Mouse (Mus musculus): ENCODE measurements around the gene Igdcc3. TPM values are rescaled to one million over a fixed set of nuclear protein-coding genes. Genes with fewer than 3 reads are reported as not detected.

Gene Igdcc3
- polyA plus RNA-seq, 2 experiments, result 1.1 to 1.2 TPM

- Histone ChIP-seq H3K9me3 (ENCODE audit: control insufficient read depth, low read length) (no peaks in the 10 kb centered on the region; the same call in 1 of the 2 replicates), H3K27ac (replicated peaks; ENCODE audit: low read depth, low read length) (peak overlapping the region; percentile 86)
Observed at GRCm38 (mm10) chr9:65102377-65103172, 38.4 kb upstream of the Igdcc3 start.

GRCm38 (mm10) chr9:65103173-65103752 is 37.7 kb upstream of the Igdcc3 start:
- H3K27me3 ChIP-seq (ENCODE audit: control insufficient read depth, insufficient read depth, low read length), result no peaks in the 10 kb centered on the region
- no peaks in the 10 kb centered on the region; the same call in 1 of the 2 replicates for H3K9me3 ChIP-seq (ENCODE audit: control insufficient read depth, low read length)
- peaks cover 18% of the 10 kb centered on the region for H3K4me1 ChIP-seq (ENCODE audit: control insufficient read depth, insufficient read depth, low read length)
- ATAC-seq (ENCODE audit: low FRiP score, low read depth), result no peak
- H3K9ac ChIP-seq (ENCODE audit: low read depth, low read length, severe bottlenecking), result peak overlapping the region; percentile 80
- H3K4me2 ChIP-seq (replicated peaks; ENCODE audit: low read depth, low read length, severe bottlenecking), result peak overlapping the region; percentile 92
- peak overlapping the region; percentile 86; the same call in 1 of the 2 replicates for H3K27ac ChIP-seq (replicated peaks; ENCODE audit: low read depth, low read length)
- H3K36me3 ChIP-seq (ENCODE audit: control insufficient read depth, insufficient read depth, low read length), result no peaks in the 10 kb centered on the region
- 28% methylated on average over 8 of the region's 8 CpGs for WGBS
- no peak for DNase-seq (ENCODE audit: low spot score)
- TF ChIP-seq POLR2A (IDR thresholded peaks at IDR 0.05; ENCODE audit: borderline replicate concordance, extremely low read depth, insufficient read depth, insufficient read length), result no peak
- H3K4me3 ChIP-seq (replicated peaks; ENCODE audit: low read length), result peak overlapping the region; percentile 86

More at GRCm38 (mm10) chr9:65102377-65103172, 38.4 kb upstream of the Igdcc3 start:
- DNase-seq (ENCODE audit: low spot score) (peak; percentile 85), ATAC-seq (ENCODE audit: low FRiP score, low read depth) (peak; percentile 83)
- Histone ChIP-seq H3K4me3 (replicated peaks; ENCODE audit: low read length) (peak overlapping the region; percentile 86), H3K9ac (ENCODE audit: low read depth, low read length, severe bottlenecking) (peak overlapping the region; percentile 80), H3K4me2 (replicated peaks; ENCODE audit: low read depth, low read length, severe bottlenecking) (peak overlapping the region; percentile 92), H3K4me1 (ENCODE audit: control insufficient read depth, insufficient read depth, low read length) (peaks cover 18% of the 10 kb centered on the region), H3K27me3 (ENCODE audit: control insufficient read depth, insufficient read depth, low read length) (no peaks in the 10 kb centered on the region), H3K36me3 (ENCODE audit: control insufficient read depth, insufficient read depth, low read length) (no peaks in the 10 kb centered on the region)
- no peak for TF ChIP-seq POLR2A (IDR thresholded peaks at IDR 0.05; ENCODE audit: borderline replicate concordance, extremely low read depth, insufficient read depth, insufficient read length)
- WGBS, result 2% methylated on average over 31 of the region's 36 CpGs

GRCm38 (mm10) chr9:65106821-65107220 is 34.2 kb upstream of the Igdcc3 start:
- DNase-seq (ENCODE audit: low spot score) (no peak), ATAC-seq (ENCODE audit: low FRiP score, low read depth) (no peak)
- 78% methylated on average over 4 of the region's 4 CpGs for WGBS
- no peak overlapping the region for H3K9ac ChIP-seq (ENCODE audit: low read depth, low read length, severe bottlenecking)
- no peak overlapping the region for H3K27ac ChIP-seq (replicated peaks; ENCODE audit: low read depth, low read length)
- no peak overlapping the region for H3K4me2 ChIP-seq (replicated peaks; ENCODE audit: low read depth, low read length, severe bottlenecking)
- H3K4me1 ChIP-seq (ENCODE audit: control insufficient read depth, insufficient read depth, low read length), result peaks cover 25% of the 10 kb centered on the region
- no peak for TF ChIP-seq POLR2A (IDR thresholded peaks at IDR 0.05; ENCODE audit: borderline replicate concordance, extremely low read depth, insufficient read depth, insufficient read length)
- H3K36me3 ChIP-seq (ENCODE audit: control insufficient read depth, insufficient read depth, low read length), result no peaks in the 10 kb centered on the region
- H3K4me3 ChIP-seq (replicated peaks; ENCODE audit: low read length), result no peak overlapping the region
- no peaks in the 10 kb centered on the region for H3K27me3 ChIP-seq (ENCODE audit: control insufficient read depth, insufficient read depth, low read length)
- no peaks in the 10 kb centered on the region for H3K9me3 ChIP-seq (ENCODE audit: control insufficient read depth, low read length)

GRCm38 (mm10) chr9:65107893-65108292 is 33.1 kb upstream of the Igdcc3 start:
- H3K27me3 ChIP-seq (ENCODE audit: control insufficient read depth, insufficient read depth, low read length), result no peaks in the 10 kb centered on the region
- H3K36me3 ChIP-seq (ENCODE audit: control insufficient read depth, insufficient read depth, low read length), result no peaks in the 10 kb centered on the region
- no peak overlapping the region for H3K27ac ChIP-seq (replicated peaks; ENCODE audit: low read depth, low read length)
- peaks cover 22% of the 10 kb centered on the region for H3K4me1 ChIP-seq (ENCODE audit: control insufficient read depth, insufficient read depth, low read length)
- TF ChIP-seq POLR2A (IDR thresholded peaks at IDR 0.05; ENCODE audit: borderline replicate concordance, extremely low read depth, insufficient read depth, insufficient read length), result no peak
- no peak overlapping the region for H3K4me2 ChIP-seq (replicated peaks; ENCODE audit: low read depth, low read length, severe bottlenecking)
- no peak overlapping the region for H3K4me3 ChIP-seq (replicated peaks; ENCODE audit: low read length)
- no peaks in the 10 kb centered on the region for H3K9me3 ChIP-seq (ENCODE audit: control insufficient read depth, low read length)
- no peak overlapping the region for H3K9ac ChIP-seq (ENCODE audit: low read depth, low read length, severe bottlenecking)
- ATAC-seq (ENCODE audit: low FRiP score, low read depth) (no peak), DNase-seq (ENCODE audit: low spot score) (no peak)
- WGBS, result 81% methylated on average over 1 of the region's 1 CpGs
